Mouse (Mus musculus) cerebellum, adult 2 months (tissue): Measurements from ENCODE around the gene Cds2.

ENCODE experiments used
- CTCF ChIP-seq: fragments of 200-500 bp; IDR thresholded peaks from 2 replicates; pipeline ENCODE4 v1.5.1; 2011; ENCODE audit warnings: low read depth, mild to moderate bottlenecking, control low read depth, low read length, moderate library complexity, borderline replicate concordance; ENCODE audit not compliant: insufficient read depth
- POLR2A ChIP-seq: fragments of 200-500 bp; IDR thresholded peaks from 2 replicates; pipeline ENCODE4 v1.6.1; 2011; ENCODE audit warnings: low read length, control low read depth, borderline replicate concordance; ENCODE audit not compliant: insufficient read depth

- TF ChIP-seq CTCF (no peak), POLR2A (no peak)
Observed at GRCm38 (mm10) chr2:132286376-132287076, 23.6 kb downstream of the Cds2 start.
